Mouse (Mus musculus) lung, adult 2 months (tissue): ENCODE data around the gene Ugt1a9. TPM values are rescaled to one million over a fixed set of nuclear protein-coding genes. Genes with fewer than 3 reads are reported as not detected.

ENCODE experiments used
- DNase-seq: peaks from one replicate; pipeline ENCODE4 v3.0.0; 2022
- H3K4me1 ChIP-seq: fragments of 200-500 bp; 2 replicates; pipeline ENCODE4 v1.6.1; 2011; ENCODE audit warnings: low read length; ENCODE audit not compliant: control insufficient read depth, insufficient read depth
- H3K4me3 ChIP-seq: fragments of 200-500 bp; replicated peaks from 2 replicates; pipeline ENCODE3; 2011; ENCODE audit warnings: low read depth, mild to moderate bottlenecking, control low read depth, low read length; ENCODE audit errors: extremely low read depth
- CTCF ChIP-seq: fragments of 200-500 bp; IDR thresholded peaks from 2 replicates; pipeline ENCODE4 v1.5.1; 2011; ENCODE audit warnings: mild to moderate bottlenecking, low read length, control low read depth; ENCODE audit not compliant: insufficient read depth
- POLR2A ChIP-seq: fragments of 200-500 bp; IDR thresholded peaks from 2 replicates; pipeline ENCODE4 v1.6.1; 2011; ENCODE audit warnings: low read depth, mild to moderate bottlenecking, control low read depth, low read length, borderline replicate concordance; ENCODE audit errors: extremely low read depth
- WGBS: fragments of 180-500 bp; shearing (Covaris S2); methylation state at CpG from one replicate; pipeline ENCODE4 v1.1.7; 2018; 5-methylcytosine and 5-hydroxymethylcytosine counted together
- polyA plus RNA-seq: library from polyadenylated mRNA; depleted of rRNA; stranded (reverse); fragments of >200 nt; gene quantifications from 2 replicates; pipeline ENCODE4 v1.2.3, GENCODE M21; 2012

Gene Ugt1a9
- polyA plus RNA-seq, 1 experiment = 0.09 TPM

DNA sequence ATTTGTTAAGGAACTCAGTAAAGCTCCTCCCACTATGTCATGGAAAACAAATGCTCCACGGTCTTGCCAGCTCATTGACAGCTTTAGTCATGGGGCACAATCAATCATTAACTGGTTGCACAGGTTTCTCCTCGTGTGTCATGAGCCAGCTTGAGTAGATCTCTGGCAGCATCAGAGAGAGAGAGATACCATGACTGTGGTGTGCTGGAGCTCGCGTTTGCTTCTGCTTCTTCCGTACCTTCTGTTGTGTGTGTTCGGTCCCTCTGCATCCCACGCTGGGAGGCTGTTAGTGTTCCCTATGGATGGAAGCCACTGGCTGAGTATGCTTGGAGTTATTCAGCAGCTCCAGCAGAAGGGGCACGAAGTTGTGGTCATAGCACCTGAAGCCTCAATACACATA is 141.2 kb downstream of the Ugt1a9 start, which contains the start of gene Ugt1a1:
TSS of gene Ugt1a1 (plus strand) at position 148 of the 400 bp plus-strand sequence.
- no peak for DNase-seq
- H3K4me1 ChIP-seq = no peaks in the 10 kb centered on the region
- WGBS = 66% methylated on average over 8 of the region's 8 CpGs
- TF ChIP-seq POLR2A (no peak), CTCF (no peak)
- no peak within 1 kb of the TSS for H3K4me3 ChIP-seq

DNA sequence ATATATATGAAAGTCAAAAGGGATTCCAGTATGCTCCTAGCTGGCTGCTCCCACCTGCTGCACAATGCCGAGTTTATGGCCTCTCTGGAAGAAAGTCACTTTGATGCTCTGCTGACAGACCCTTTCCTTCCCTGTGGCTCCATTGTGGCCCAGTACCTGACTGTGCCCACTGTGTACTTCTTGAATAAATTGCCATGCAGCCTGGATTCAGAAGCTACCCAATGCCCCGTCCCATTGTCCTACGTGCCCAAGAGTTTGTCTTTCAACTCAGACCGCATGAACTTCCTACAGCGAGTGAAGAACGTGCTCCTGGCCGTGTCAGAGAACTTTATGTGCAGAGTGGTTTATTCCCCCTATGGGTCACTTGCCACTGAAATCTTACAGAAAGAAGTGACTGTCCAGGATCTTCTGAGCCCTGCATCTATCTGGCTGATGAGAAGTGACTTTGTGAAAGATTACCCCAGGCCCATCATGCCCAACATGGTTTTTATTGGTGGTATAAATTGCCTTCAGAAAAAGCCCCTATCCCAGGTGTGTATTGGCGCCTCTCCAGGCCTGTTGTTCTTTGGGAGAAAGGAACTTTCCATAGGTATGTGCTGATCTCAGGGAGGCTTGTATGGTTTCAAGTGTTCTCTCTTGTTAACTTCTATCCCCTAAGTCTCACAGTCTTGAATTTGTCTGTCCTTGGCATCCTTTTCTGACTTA is 141.9 kb downstream of the Ugt1a9 start:
- Histone ChIP-seq H3K4me1 (no peaks in the 10 kb centered on the region), H3K4me3 (no peak overlapping the region)
- WGBS = 56% methylated on average over 8 of the region's 8 CpGs
- no peak for TF ChIP-seq POLR2A
- no peak for TF ChIP-seq CTCF
- no peak for DNase-seq

DNA sequence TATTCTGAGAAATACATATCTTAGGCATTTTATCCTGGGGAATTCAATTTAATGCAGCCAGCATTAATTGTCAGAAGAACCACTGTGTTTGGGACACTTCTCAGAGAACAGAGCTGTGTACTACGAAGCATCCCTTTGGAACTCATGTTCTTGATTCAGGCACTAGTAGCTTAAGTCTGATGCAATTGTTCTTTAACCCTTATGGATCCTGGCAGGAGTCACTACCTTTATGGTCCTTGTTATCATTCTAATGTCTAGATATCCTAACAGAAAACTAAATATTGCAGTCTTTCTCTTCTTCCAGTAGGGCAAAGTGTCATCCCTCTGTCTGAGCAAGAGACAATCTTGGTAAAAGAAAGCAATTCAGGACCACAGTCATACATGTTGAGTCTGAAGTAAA is 142.5 kb downstream of the Ugt1a9 start:
- WGBS = 71% methylated on average over 1 of the region's 1 CpGs
- TF ChIP-seq POLR2A = no peak
- TF ChIP-seq CTCF = no peak
- no peaks in the 10 kb centered on the region for H3K4me1 ChIP-seq
- H3K4me3 ChIP-seq = no peak overlapping the region
- DNase-seq = no peak

DNA sequence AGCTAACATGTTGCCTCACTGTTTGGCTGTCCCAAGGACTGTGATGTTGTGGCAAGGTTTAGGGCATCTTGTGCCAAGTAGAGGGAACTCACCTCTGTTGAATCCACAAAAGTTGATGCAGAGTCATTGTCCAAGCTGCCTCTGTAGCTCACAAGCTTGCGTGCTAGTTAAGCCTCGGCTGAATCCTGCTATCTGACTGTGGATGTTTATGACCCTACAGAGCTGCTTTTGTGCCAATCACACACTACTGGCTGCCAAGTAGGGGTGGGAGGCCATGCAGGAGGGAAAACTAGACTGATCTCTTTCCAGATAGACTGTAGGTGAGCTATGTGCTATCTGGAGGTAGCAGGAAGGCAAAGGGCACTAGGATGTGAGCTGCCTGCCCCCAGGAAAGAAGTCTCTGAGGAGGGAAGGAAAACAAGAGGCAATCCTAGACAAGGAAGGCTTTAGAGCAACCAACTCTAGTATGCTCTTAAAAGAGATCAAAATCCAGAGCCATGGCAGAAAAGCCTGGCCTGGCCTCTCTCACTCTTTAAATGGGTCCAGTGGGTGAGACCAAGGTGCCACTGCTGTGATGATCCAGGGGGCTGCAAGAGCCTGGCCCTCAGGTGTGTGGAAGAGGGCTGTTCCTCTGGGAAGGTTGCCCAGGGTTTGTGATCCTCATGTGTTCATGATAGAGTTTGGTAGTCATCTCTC is 143.3 kb downstream of the Ugt1a9 start:
- H3K4me3 ChIP-seq = no peak overlapping the region
- TF ChIP-seq CTCF (no peak), POLR2A (no peak)
- H3K4me1 ChIP-seq = no peaks in the 10 kb centered on the region
- DNase-seq = no peak
- WGBS = 70% methylated on average over 2 of the region's 2 CpGs

DNA sequence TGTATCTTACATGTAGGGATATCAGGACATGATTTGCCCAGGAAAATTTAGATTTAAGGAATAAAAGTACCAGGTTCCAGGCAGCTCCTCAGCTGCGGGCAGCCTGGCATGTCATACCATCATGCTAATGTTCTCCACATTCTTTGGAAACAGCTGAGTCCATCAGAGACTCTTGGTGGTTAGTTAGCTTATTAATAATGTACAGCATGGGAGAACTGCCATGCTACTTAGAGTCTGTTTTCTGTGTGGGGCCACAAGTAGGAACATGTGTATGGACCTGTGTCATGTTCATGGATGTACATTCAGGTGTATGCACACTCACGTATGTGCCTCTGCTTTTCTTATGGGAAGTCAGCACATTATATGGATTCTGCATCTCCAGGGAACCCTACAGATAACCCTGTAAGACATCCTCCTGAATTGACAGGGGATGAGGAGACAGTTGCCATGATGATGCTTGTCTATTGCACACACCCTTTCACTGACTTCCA is 143.9 kb downstream of the Ugt1a9 start:
- DNase-seq = no peak
- no peak overlapping the region for H3K4me3 ChIP-seq
- 77% methylated on average over 2 of the region's 2 CpGs for WGBS
- H3K4me1 ChIP-seq = no peaks in the 10 kb centered on the region
- TF ChIP-seq POLR2A = no peak
- no peak for TF ChIP-seq CTCF

DNA sequence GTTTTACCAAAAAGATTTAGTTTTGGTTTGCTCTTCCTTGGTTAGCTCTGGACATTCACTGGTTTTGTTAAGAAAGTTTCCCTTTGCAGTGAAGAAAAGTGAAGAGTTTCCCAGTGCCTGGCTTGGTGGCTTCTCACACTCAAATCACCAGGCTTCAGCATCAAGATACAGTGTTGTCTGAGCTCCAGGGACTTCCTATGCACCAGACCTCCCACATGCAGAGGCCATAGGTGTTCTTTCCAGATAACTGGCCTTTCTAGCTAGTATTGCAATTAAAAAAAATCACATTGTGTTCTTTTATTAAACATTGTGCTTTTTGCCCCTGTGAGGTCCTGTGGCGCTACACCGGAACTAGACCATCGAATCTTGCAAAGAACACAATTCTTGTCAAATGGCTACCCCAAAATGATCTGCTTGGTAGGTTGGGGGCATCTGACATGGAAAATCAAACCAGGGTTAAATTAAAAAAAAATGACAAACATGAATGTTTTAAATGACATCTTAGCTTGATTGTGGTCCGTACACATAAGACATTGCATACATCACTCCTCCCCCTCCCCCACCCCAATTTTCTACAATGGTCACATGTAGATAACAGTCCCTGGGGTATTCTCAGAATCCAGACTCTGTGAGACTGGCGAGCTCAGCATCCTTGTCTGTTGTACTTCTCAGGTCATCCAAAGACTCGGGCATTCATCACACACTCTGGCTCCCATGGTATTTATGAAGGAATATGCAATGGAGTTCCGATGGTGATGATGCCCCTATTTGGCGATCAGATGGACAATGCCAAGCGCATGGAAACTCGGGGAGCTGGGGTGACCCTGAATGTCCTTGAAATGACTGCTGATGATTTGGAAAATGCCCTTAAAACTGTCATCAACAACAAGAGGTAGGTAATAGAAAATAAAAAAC is 145.1 kb downstream of the Ugt1a9 start:
- no peak overlapping the region for H3K4me3 ChIP-seq
- 70% methylated on average over 10 of the region's 10 CpGs for WGBS
- no peak for DNase-seq
- TF ChIP-seq POLR2A (no peak), CTCF (no peak)
- no peaks in the 10 kb centered on the region for H3K4me1 ChIP-seq

DNA sequence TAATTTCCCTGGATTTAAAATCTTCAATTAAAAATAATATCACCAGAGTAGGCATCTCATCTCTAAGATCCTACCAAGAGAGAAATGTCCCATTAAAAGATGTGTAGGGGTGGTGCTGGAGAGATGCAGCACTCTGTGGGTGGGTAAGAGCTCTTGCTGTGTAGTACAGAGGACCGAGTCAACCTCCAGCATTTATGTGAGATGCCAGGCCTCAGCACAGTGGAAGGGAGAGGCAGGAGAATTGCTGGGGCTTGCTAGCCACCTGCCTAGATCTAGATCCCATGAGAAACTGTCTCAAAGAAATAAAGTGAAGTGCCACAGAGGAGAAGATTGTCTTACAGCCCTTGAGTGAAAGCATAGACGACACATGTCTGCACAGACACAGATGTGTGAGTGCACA is 146.0 kb downstream of the Ugt1a9 start:
- TF ChIP-seq CTCF (no peak), POLR2A (no peak)
- Histone ChIP-seq H3K4me1 (no peaks in the 10 kb centered on the region), H3K4me3 (no peak overlapping the region)
- no peak for DNase-seq
- 57% methylated on average over 2 of the region's 2 CpGs for WGBS

DNA sequence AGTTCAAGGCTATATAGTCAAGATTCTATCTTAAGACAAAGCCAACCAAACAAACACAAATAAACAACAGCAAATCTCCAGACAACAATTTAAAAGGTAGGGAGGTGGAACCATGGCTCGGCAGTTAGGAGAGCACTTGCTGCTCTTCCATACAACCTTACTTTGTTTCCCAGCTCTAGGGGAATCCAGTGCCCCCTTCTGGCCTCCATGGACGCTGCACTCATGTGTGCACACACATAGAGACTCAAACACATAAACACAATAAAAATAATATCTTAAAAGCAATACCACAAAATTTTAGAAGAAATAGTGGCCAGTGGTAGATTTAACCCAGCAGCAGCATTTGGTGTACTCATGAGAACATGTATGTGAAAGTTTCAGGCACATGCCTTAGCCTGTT is 146.5 kb downstream of the Ugt1a9 start:
- DNase-seq = no peak
- Histone ChIP-seq H3K4me3 (no peak overlapping the region), H3K4me1 (no peaks in the 10 kb centered on the region)
- TF ChIP-seq CTCF (no peak), POLR2A (no peak)
- WGBS = 54% methylated on average over 2 of the region's 2 CpGs

DNA sequence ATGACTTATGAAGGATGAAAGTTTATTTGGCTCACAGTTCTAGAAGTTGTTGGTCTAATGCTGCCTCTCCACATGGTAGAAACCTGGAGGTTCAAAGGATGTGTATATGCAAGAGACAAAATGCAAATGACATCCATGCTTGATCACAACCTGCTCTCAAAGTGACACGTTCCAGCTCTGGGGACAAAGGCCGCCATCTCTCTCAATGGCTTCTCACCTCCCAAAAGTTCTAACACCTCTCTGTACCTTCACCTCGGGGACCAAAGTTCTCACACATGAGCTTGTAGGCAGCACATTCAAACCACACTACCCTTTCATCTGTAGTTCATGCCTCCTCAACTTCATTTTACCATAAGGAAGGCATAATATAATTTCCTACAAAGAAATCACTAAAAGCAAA is 147.0 kb downstream of the Ugt1a9 start:
- DNase-seq = no peak
- Histone ChIP-seq H3K4me3 (no peak overlapping the region), H3K4me1 (no peaks in the 10 kb centered on the region)
- TF ChIP-seq POLR2A (no peak), CTCF (no peak)
- 32% methylated on average over 3 of the region's 3 CpGs for WGBS
